Mouse (Mus musculus) midbrain, postnatal 0 days (tissue): ENCODE measurements around the gene Zfp207. TPM values are rescaled to one million over a fixed set of nuclear protein-coding genes. Genes with fewer than 3 reads are reported as not detected.
"Not testable (repeated sequence)": the region's sequence is repeated elsewhere in the genome, so short reads cannot be mapped to it uniquely, and the experiment has no call there.

ENCODE experiments used
- ATAC-seq: fragments of 200-750 bp; cut with Nextera tagmentation; 2 replicates; pipeline ENCODE4 v1.8.0; 2017; ENCODE audit warnings: moderate number of reproducible peaks, mild to moderate bottlenecking, moderate TSS enrichment, moderate library complexity; ENCODE audit not compliant: low FRiP score
- DNase-seq: peaks from one replicate; pipeline ENCODE4 v3.0.0-alpha.2; 2015; ENCODE audit warnings: low spot score
- H3K27ac ChIP-seq: fragments of 300-500 bp; sonication (generic); 2 replicates; pipeline ENCODE4 v1.5.1; 2014; ENCODE audit warnings: low read depth, mild to moderate bottlenecking, low read length, mixed read lengths
- H3K27me3 ChIP-seq: fragments of 300-500 bp; sonication (generic); 2 replicates; pipeline ENCODE4 v1.6.1; 2014; ENCODE audit warnings: low read length, control low read depth, mixed read lengths; ENCODE audit not compliant: insufficient read depth
- H3K36me3 ChIP-seq: fragments of 300-500 bp; sonication (generic); 2 replicates; pipeline ENCODE4 v1.6.1; 2014; ENCODE audit warnings: low read length, control low read depth, mixed read lengths; ENCODE audit not compliant: insufficient read depth
- H3K4me1 ChIP-seq: fragments of 300-500 bp; sonication (generic); 2 replicates; pipeline ENCODE4 v1.6.1; 2014; ENCODE audit warnings: mild to moderate bottlenecking, control low read depth, antibody characterized with exemption, low read length, mixed read lengths; ENCODE audit not compliant: insufficient read depth
- H3K4me2 ChIP-seq: fragments of 300-500 bp; sonication (generic); 2 replicates; pipeline ENCODE4 v1.6.1; 2014; ENCODE audit warnings: low read depth, mild to moderate bottlenecking, low read length, mixed read lengths; ENCODE audit not compliant: poor library complexity, severe bottlenecking
- H3K4me3 ChIP-seq: fragments of 300-500 bp; sonication (generic); 2 replicates; pipeline ENCODE4 v1.5.1; 2014; ENCODE audit warnings: low read depth, mild to moderate bottlenecking, low read length, moderate library complexity
- H3K9ac ChIP-seq: fragments of 300-500 bp; sonication (generic); replicated peaks from 2 replicates; pipeline ENCODE4 v1.6.1; 2014; ENCODE audit warnings: mild to moderate bottlenecking, low read length, moderate library complexity, mixed read lengths; ENCODE audit not compliant: poor library complexity, severe bottlenecking
- H3K9me3 ChIP-seq: fragments of 300-500 bp; sonication (generic); 2 replicates; pipeline ENCODE4 v1.6.1; 2016; ENCODE audit warnings: low read length, control low read depth
- CTCF ChIP-seq: IDR thresholded peaks from 2 replicates; pipeline ENCODE4 v1.5.1; 2016; ENCODE audit warnings: antibody characterized with exemption, mild to moderate bottlenecking
- WGBS: fragments of 180-500 bp; shearing (Covaris S2); extraction: QIAGEN DNeasy Blood & Tissue Kit; methylation state at CpG from one replicate; pipeline ENCODE4 v1.1.7; 2014; 5-methylcytosine and 5-hydroxymethylcytosine counted together
- polyA plus RNA-seq: library from polyadenylated mRNA; unstranded; fragments of >200 nt; fragmentation: Nextera tagmentation; extraction: Ambion mirVana; gene quantifications from 2 replicates; pipeline ENCODE4 v1.2.1, GENCODE M21; 2015
- total RNA-seq: library from RNA; depleted of rRNA; stranded (reverse); fragments of >200 nt; gene quantifications from 2 replicates; pipeline ENCODE4 v1.2.3, GENCODE M21; 2014

Zfp207 gene
- total and polyA plus RNA-seq, 2 experiments from 2014 or later, result 147 to 245 TPM

GRCm38 (mm10) chr11:80395930-80396329, 12.9 kb downstream of the Zfp207 start:
- Histone ChIP-seq H3K4me3 (no peak overlapping the region), H3K36me3 (peaks cover 33% of the 10 kb centered on the region), H3K27ac (no peak overlapping the region), H3K4me1 (no peaks in the 10 kb centered on the region), H3K9me3 (no peaks in the 10 kb centered on the region), H3K9ac (no peak overlapping the region), H3K27me3 (no peaks in the 10 kb centered on the region), H3K4me2 (no peak overlapping the region)
- TF ChIP-seq CTCF, result no peak
- ATAC-seq (no peak), DNase-seq (no peak)
- 92% methylated on average over 3 of the region's 3 CpGs for WGBS

- peaks cover 29% of the 10 kb centered on the region for H3K36me3 ChIP-seq
- ATAC-seq (no peak), DNase-seq (no peak)
- 92% methylated on average over 4 of the region's 4 CpGs for WGBS
- no peak overlapping the region for H3K9ac ChIP-seq
- no peaks in the 10 kb centered on the region for H3K4me1 ChIP-seq
- H3K4me3 ChIP-seq, result no peak overlapping the region
- no peak overlapping the region for H3K4me2 ChIP-seq
- H3K9me3 ChIP-seq, result no peaks in the 10 kb centered on the region
- TF ChIP-seq CTCF, result no peak
- H3K27ac ChIP-seq, result no peak overlapping the region
- no peaks in the 10 kb centered on the region for H3K27me3 ChIP-seq
Measured at GRCm38 (mm10) chr11:80396617-80397016, 13.5 kb downstream of the Zfp207 start.

GRCm38 (mm10) chr11:80407878-80408277, 24.8 kb downstream of the Zfp207 start:
- peaks cover 23% of the 10 kb centered on the region for H3K36me3 ChIP-seq
- H3K27ac ChIP-seq, DNase-seq, H3K4me3 ChIP-seq, H3K4me1 ChIP-seq, ATAC-seq, H3K9me3 ChIP-seq, H3K4me2 ChIP-seq, H3K27me3 ChIP-seq, H3K9ac ChIP-seq: not testable (repeated sequence)
- WGBS, result 92% methylated on average over 6 of the region's 6 CpGs

- WGBS, result 89% methylated on average over 2 of the region's 2 CpGs
Measured at GRCm38 (mm10) chr11:80410377-80410776, 27.3 kb downstream of the Zfp207 start.

GRCm38 (mm10) chr11:80417085-80417484, 34.0 kb downstream of the Zfp207 start:
- 94% methylated on average over 5 of the region's 5 CpGs for WGBS
- no peak overlapping the region for H3K9ac ChIP-seq
- no peak overlapping the region for H3K27ac ChIP-seq
- no peaks in the 10 kb centered on the region for H3K27me3 ChIP-seq
- no peak overlapping the region for H3K4me2 ChIP-seq
- H3K4me3 ChIP-seq, result no peak overlapping the region
- no peaks in the 10 kb centered on the region for H3K9me3 ChIP-seq
- DNase-seq (no peak), ATAC-seq (no peak)
- no peaks in the 10 kb centered on the region for H3K4me1 ChIP-seq
- TF ChIP-seq CTCF, result no peak
- H3K36me3 ChIP-seq, result peaks cover 3% of the 10 kb centered on the region; the same call in 1 of the 2 replicates

More at GRCm38 (mm10) chr11:80410377-80410776, 27.3 kb downstream of the Zfp207 start:
- ATAC-seq (no peak), DNase-seq (no peak)
- H3K27me3 ChIP-seq, result no peaks in the 10 kb centered on the region
- no peaks in the 10 kb centered on the region for H3K9me3 ChIP-seq
- no peak overlapping the region for H3K4me2 ChIP-seq
- no peak overlapping the region for H3K9ac ChIP-seq
- H3K4me1 ChIP-seq, result no peaks in the 10 kb centered on the region
- no peak for TF ChIP-seq CTCF
- no peak overlapping the region for H3K4me3 ChIP-seq
- H3K36me3 ChIP-seq, result peaks cover 19% of the 10 kb centered on the region
- no peak overlapping the region for H3K27ac ChIP-seq

- peaks cover 3% of the 10 kb centered on the region; the same call in 1 of the 2 replicates for H3K36me3 ChIP-seq
- no peak overlapping the region for H3K4me2 ChIP-seq
- no peak for TF ChIP-seq CTCF
- no peaks in the 10 kb centered on the region for H3K9me3 ChIP-seq
- no peaks in the 10 kb centered on the region for H3K27me3 ChIP-seq
- no peaks in the 10 kb centered on the region for H3K4me1 ChIP-seq
- no peak overlapping the region for H3K9ac ChIP-seq
- H3K4me3 ChIP-seq, result no peak overlapping the region
- DNase-seq (no peak), ATAC-seq (no peak)
- WGBS, result 100% methylated on average over 1 of the region's 1 CpGs
- no peak overlapping the region for H3K27ac ChIP-seq
Measured at GRCm38 (mm10) chr11:80419743-80420142, 36.7 kb downstream of the Zfp207 start.
